Mouse (Mus musculus): ENCODE measurements around the gene Tle4. TPM values are rescaled to one million over a fixed set of nuclear protein-coding genes. Genes with fewer than 3 reads are reported as not detected.

Gene Tle4
- polyA plus RNA-seq, 1 experiment from 2014 or later = 10.6 TPM

- DNase-seq (ENCODE audit: low spot score) = no peak
- WGBS = 79% methylated on average over 5 of the region's 5 CpGs
- peaks cover 15% of the 10 kb centered on the region for H3K36me3 ChIP-seq
These were observed 134.4 kb downstream of the Tle4 start for GRCm38 (mm10) chr19:14463281-14464079.

GRCm38 (mm10) chr19:14453486-14453885 is 144.4 kb downstream of the Tle4 start:
- Histone ChIP-seq H3K4me1 (no peaks in the 10 kb centered on the region), H3K4me3 (no peak overlapping the region), H3K27ac (no peak overlapping the region), H3K36me3 (peaks cover 56% of the 10 kb centered on the region), H3K27me3 (ENCODE audit: insufficient read depth, poor library complexity, severe bottlenecking) (peaks cover 11% of the 10 kb centered on the region; the same call in 1 of the 2 replicates), H3K9me3 (no peaks in the 10 kb centered on the region)
- no peak for DNase-seq (ENCODE audit: low spot score)
- 91% methylated on average over 10 of the region's 10 CpGs for WGBS

More at GRCm38 (mm10) chr19:14463281-14464079, 134.4 kb downstream of the Tle4 start:
- no peaks in the 10 kb centered on the region for H3K4me1 ChIP-seq
- no peaks in the 10 kb centered on the region for H3K9me3 ChIP-seq
- H3K4me3 ChIP-seq = no peak overlapping the region
- H3K27me3 ChIP-seq (ENCODE audit: insufficient read depth, poor library complexity, severe bottlenecking) = peaks cover 20% of the 10 kb centered on the region; the same call in 1 of the 2 replicates
- H3K27ac ChIP-seq = no peak overlapping the region

GRCm38 (mm10) chr19:14451329-14451728 is 146.5 kb downstream of the Tle4 start:
- Histone ChIP-seq H3K27me3 (ENCODE audit: insufficient read depth, poor library complexity, severe bottlenecking) (no peaks in the 10 kb centered on the region), H3K4me3 (no peak overlapping the region), H3K9me3 (no peaks in the 10 kb centered on the region), H3K4me1 (no peaks in the 10 kb centered on the region), H3K27ac (no peak overlapping the region), H3K36me3 (peaks cover 54% of the 10 kb centered on the region)
- 89% methylated on average over 6 of the region's 6 CpGs for WGBS
- DNase-seq (ENCODE audit: low spot score) = no peak

- Histone ChIP-seq H3K27ac (no peak overlapping the region), H3K27me3 (ENCODE audit: insufficient read depth, poor library complexity, severe bottlenecking) (no peaks in the 10 kb centered on the region), H3K36me3 (peaks cover 55% of the 10 kb centered on the region), H3K4me1 (no peaks in the 10 kb centered on the region), H3K9me3 (no peaks in the 10 kb centered on the region), H3K4me3 (no peak overlapping the region)
- WGBS = 93% methylated on average over 3 of the region's 3 CpGs
- DNase-seq (ENCODE audit: low spot score) = no peak
These were observed 148.1 kb downstream of the Tle4 start for GRCm38 (mm10) chr19:14449738-14450137.

- Histone ChIP-seq H3K27me3 (ENCODE audit: insufficient read depth, poor library complexity, severe bottlenecking) (no peaks in the 10 kb centered on the region), H3K4me3 (no peak overlapping the region), H3K27ac (no peak overlapping the region), H3K4me1 (no peaks in the 10 kb centered on the region), H3K36me3 (peaks cover 44% of the 10 kb centered on the region), H3K9me3 (no peaks in the 10 kb centered on the region)
- DNase-seq (ENCODE audit: low spot score) = no peak
- 86% methylated on average over 2 of the region's 2 CpGs for WGBS
These were observed 149.3 kb downstream of the Tle4 start for GRCm38 (mm10) chr19:14448586-14448985.

GRCm38 (mm10) chr19:14447474-14447873 is 150.4 kb downstream of the Tle4 start:
- Histone ChIP-seq H3K9me3 (no peaks in the 10 kb centered on the region), H3K27me3 (ENCODE audit: insufficient read depth, poor library complexity, severe bottlenecking) (no peaks in the 10 kb centered on the region), H3K4me3 (no peak overlapping the region), H3K4me1 (no peaks in the 10 kb centered on the region), H3K36me3 (peaks cover 33% of the 10 kb centered on the region), H3K27ac (no peak overlapping the region)
- DNase-seq (ENCODE audit: low spot score) = no peak
- 93% methylated on average over 1 of the region's 1 CpGs for WGBS

- Histone ChIP-seq H3K36me3 (peaks cover 7% of the 10 kb centered on the region; the same call in 1 of the 2 replicates), H3K27me3 (ENCODE audit: insufficient read depth, poor library complexity, severe bottlenecking) (no peaks in the 10 kb centered on the region), H3K9me3 (no peaks in the 10 kb centered on the region), H3K27ac (no peak overlapping the region), H3K4me1 (no peaks in the 10 kb centered on the region), H3K4me3 (no peak overlapping the region)
- DNase-seq (ENCODE audit: low spot score) = no peak
- WGBS = 85% methylated on average over 5 of the region's 5 CpGs
These were observed 156.0 kb downstream of the Tle4 start for GRCm38 (mm10) chr19:14441861-14442260.

- Histone ChIP-seq H3K9me3 (no peaks in the 10 kb centered on the region), H3K4me1 (peaks cover 7% of the 10 kb centered on the region; the same call in 1 of the 2 replicates), H3K27me3 (ENCODE audit: insufficient read depth, poor library complexity, severe bottlenecking) (peaks cover 6% of the 10 kb centered on the region; the same call in 1 of the 2 replicates), H3K4me3 (no peak overlapping the region), H3K27ac (no peak overlapping the region), H3K36me3 (no peaks in the 10 kb centered on the region)
- 83% methylated on average over 7 of the region's 7 CpGs for WGBS
- no peak for DNase-seq (ENCODE audit: low spot score)
These were observed 160.6 kb downstream of the Tle4 start for GRCm38 (mm10) chr19:14437226-14437625.

GRCm38 (mm10) chr19:14436567-14436966 is 161.3 kb downstream of the Tle4 start:
- WGBS = 72% methylated on average over 2 of the region's 2 CpGs
- DNase-seq (ENCODE audit: low spot score) = no peak
- Histone ChIP-seq H3K36me3 (no peaks in the 10 kb centered on the region), H3K27me3 (ENCODE audit: insufficient read depth, poor library complexity, severe bottlenecking) (peaks cover 6% of the 10 kb centered on the region; the same call in 1 of the 2 replicates), H3K4me3 (no peak overlapping the region), H3K4me1 (peaks cover 7% of the 10 kb centered on the region; the same call in 1 of the 2 replicates), H3K9me3 (no peaks in the 10 kb centered on the region), H3K27ac (no peak overlapping the region)

GRCm38 (mm10) chr19:14435681-14436376 is 162.0 kb downstream of the Tle4 start:
- peaks cover 7% of the 10 kb centered on the region; the same call in 1 of the 2 replicates for H3K4me1 ChIP-seq
- WGBS = 18% methylated on average over 14 of the region's 14 CpGs
- no peak for DNase-seq (ENCODE audit: low spot score)
- no peaks in the 10 kb centered on the region for H3K36me3 ChIP-seq
- H3K27me3 ChIP-seq (ENCODE audit: insufficient read depth, poor library complexity, severe bottlenecking) = peaks cover 6% of the 10 kb centered on the region; the same call in 1 of the 2 replicates
- no peak overlapping the region for H3K27ac ChIP-seq
- no peaks in the 10 kb centered on the region for H3K9me3 ChIP-seq
- peak overlapping the region; percentile 27; the same call in 1 of the 2 replicates for H3K4me3 ChIP-seq

- WGBS = 83% methylated on average over 4 of the region's 4 CpGs
- H3K27me3 ChIP-seq (ENCODE audit: insufficient read depth, poor library complexity, severe bottlenecking) = peaks cover 6% of the 10 kb centered on the region; the same call in 1 of the 2 replicates
- no peaks in the 10 kb centered on the region for H3K9me3 ChIP-seq
- no peak overlapping the region for H3K4me3 ChIP-seq
- H3K36me3 ChIP-seq = no peaks in the 10 kb centered on the region
- DNase-seq (ENCODE audit: low spot score) = no peak
- peaks cover 7% of the 10 kb centered on the region; the same call in 1 of the 2 replicates for H3K4me1 ChIP-seq
- H3K27ac ChIP-seq = no peak overlapping the region
These were observed 164.0 kb downstream of the Tle4 start for GRCm38 (mm10) chr19:14433900-14434299.

GRCm38 (mm10) chr19:14432436-14432835 is 165.4 kb downstream of the Tle4 start:
- Histone ChIP-seq H3K9me3 (no peaks in the 10 kb centered on the region), H3K27ac (no peak overlapping the region), H3K27me3 (ENCODE audit: insufficient read depth, poor library complexity, severe bottlenecking) (peaks cover 6% of the 10 kb centered on the region; the same call in 1 of the 2 replicates), H3K4me3 (no peak overlapping the region), H3K36me3 (no peaks in the 10 kb centered on the region), H3K4me1 (peaks cover 7% of the 10 kb centered on the region; the same call in 1 of the 2 replicates)
- WGBS = 81% methylated on average over 7 of the region's 7 CpGs
- no peak for DNase-seq (ENCODE audit: low spot score)

GRCm38 (mm10) chr19:14426920-14427319 is 170.9 kb downstream of the Tle4 start:
- Histone ChIP-seq H3K27me3 (ENCODE audit: insufficient read depth, poor library complexity, severe bottlenecking) (no peaks in the 10 kb centered on the region; the same call in 1 of the 2 replicates), H3K27ac (no peak overlapping the region), H3K36me3 (no peaks in the 10 kb centered on the region), H3K4me3 (no peak overlapping the region), H3K4me1 (peaks cover 29% of the 10 kb centered on the region), H3K9me3 (no peaks in the 10 kb centered on the region)
- WGBS = 48% methylated on average over 6 of the region's 6 CpGs
- no peak for DNase-seq (ENCODE audit: low spot score)
